Mouse (Mus musculus): ENCODE measurements around the gene Mpv17l2.

Gene Mpv17l2

GRCm38 (mm10) chr8:70760775-70761406 lies at the start of gene Mpv17l2:
Gene Mpv17l2 (minus strand): TSS chr8:70760946.
- peak; percentile 99 for DNase-seq (ENCODE audit: low read depth, low spot score)

DNA sequence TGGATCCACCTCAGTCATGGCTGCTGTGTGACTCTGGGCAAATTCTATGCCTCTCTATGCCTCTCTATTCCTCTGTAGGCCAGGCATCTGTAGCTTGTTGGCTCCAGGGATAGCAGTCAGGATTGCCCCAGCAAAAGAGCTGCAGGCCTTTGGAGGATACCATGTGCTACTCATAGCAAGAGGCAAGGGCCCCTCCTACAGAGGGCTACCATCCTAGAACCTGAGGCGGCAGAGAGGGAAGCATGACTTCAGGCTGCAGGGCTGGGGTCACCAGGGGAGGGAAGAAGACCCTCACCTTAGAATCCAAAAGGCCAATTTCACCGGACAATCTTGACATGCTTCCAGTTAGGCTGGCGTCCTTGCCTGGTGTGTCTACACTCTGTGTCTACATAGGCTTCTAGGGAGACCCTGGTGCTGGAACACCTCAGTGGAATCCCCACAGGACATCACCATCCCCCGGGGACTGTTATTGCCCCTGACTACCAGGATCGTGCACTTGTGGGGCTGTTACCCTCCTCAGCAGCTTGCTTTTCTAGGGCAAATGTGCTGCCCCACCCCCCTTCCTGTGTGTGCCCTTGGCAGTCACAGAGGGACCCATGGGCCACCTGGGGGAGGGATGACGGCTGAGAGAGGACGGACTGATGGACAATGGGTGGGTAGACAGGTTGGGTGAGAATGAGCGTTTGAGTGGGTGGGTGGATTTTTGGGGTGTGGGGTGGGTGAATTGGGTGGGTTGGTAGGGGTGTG lies 48.4 kb upstream of the Mpv17l2 start:
- DNase-seq (ENCODE audit: low read depth, low spot score) = no peak

DNA sequence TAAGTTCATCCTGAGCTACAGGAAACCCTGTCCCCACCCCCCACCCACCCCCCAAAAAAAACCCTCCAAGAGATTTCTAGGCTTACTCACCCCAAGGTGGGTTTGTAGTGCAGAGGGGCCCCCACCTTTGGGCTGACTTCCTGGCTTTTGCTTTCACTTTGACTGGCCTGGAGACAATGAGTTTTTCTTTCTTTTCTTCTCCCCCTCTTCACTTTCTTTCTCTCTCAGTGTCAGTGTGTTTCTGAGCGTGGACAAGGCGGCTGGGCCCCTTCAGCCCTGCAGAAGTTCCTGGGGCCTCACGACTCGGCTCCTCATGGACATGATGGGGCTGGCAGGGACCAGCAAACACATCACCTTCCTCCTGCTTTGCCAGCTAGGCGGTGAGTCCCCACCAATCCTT lies 47.5 kb upstream of the Mpv17l2 start, which contains the start of gene Il12rb1:
TSS of gene Il12rb1 (plus strand) at position 211 of the 400 bp plus-strand sequence.
- no peak for DNase-seq (ENCODE audit: low read depth, low spot score)

DNA sequence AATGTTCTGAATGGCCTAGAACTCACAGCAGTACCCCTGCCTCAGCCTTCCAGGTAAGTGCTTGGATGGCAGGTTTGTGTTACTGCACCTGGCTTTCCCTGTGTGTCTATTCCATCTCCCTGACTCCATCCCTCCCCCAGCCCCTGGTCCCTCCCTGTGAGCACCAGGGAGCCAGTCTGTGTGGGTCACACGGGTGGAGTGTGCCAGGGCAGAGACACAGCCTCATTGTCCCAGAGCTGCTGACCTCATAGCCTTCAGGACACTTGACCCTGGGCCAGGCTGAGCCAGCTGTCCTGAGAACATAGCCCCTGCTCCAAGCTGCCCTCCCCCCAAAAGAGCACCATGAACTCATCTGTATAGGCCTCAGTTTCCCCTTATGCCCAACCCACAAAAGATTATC lies 46.6 kb upstream of the Mpv17l2 start:
- no peak for DNase-seq (ENCODE audit: low read depth, low spot score)

DNA sequence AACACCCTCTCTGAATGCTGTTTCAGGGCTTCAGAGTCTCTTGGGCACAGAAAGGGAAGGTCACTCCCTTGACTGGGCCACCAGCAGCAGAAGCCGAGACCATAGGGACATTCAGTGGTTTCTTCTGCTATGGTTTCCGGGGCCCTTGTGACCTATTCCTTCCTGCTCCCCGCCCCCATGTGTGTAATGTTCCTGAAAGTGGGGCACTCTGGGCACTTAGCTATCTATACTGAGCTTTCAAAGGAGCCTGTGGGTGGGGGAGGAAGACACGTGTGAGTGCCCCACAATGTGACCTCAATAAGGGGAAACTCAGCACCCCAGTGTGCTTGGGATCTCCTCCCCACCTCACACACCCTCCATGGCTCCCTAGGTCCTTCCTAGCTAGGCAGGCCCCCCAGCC lies 45.8 kb upstream of the Mpv17l2 start:
- DNase-seq (ENCODE audit: low read depth, low spot score) = no peak

DNA sequence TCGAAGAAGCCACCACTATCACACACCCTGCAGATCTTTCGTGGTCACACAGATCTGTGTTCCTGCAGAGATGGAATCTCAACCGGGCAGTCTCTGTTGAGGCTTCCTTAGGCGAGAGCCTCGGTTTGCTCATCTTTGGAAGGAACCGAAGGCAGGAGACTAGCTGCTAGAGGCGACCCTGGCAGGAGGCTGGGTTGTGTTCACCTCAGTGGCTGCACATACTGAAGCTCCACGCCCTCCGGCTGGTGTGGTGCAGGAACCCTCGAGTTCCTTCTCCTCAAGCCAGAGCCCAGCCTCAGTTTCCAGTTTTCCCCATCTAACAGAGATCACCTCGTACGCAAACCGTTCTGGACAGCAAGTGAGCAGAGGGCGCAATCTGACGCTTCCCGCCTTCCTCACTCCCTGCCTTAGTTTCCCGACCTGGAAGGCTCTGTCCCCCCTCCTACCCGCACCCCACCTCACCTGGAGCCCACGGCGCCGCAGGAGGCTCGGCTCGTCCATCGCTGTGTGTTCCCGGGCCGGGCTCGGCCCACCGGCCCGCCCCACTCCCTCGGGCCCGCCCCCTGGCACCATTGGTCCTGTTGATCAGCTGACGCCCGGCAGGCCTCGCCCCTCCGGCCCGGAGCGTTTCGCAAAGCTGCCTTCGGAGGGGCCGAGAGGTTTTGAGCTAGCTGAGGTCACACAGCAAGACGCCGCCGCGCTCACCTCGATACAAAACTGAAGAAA lies 43.9 kb upstream of the Mpv17l2 start, which contains the start of gene Mast3:
TSS of gene Mast3 (minus strand) at position 574 of the 726 bp plus-strand sequence.
- DNase-seq (ENCODE audit: low read depth, low spot score) = peak; percentile 75

GRCm38 (mm10) chr8:70803761-70804480 lies 43.2 kb upstream of the Mpv17l2 start:
- no peak for DNase-seq (ENCODE audit: low read depth, low spot score)

GRCm38 (mm10) chr8:70802786-70803510 lies 42.2 kb upstream of the Mpv17l2 start:
- DNase-seq (ENCODE audit: low read depth, low spot score) = no peak

DNA sequence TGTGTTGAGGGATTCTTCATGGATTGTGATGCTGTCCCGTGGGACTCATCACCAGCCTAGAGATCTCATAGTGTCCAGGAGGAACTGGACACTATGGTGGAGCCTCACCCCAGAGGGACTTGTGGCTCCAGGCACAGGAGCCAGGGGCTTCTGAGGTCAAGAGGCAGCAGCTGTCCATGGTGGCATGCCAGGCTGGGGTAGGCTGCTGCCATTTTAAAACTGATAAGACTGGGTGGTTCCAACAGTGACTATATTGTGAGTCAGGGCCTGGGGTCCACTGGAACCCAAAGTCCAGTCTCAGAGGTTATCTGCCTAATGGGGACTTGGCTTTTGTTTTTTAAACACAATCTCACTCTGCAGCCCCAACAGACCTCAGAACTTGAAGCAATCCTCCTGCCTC lies 41.1 kb upstream of the Mpv17l2 start:
- DNase-seq (ENCODE audit: low read depth, low spot score) = no peak

GRCm38 (mm10) chr8:70801156-70801555 lies 40.4 kb upstream of the Mpv17l2 start:
- DNase-seq (ENCODE audit: low read depth, low spot score) = no peak

GRCm38 (mm10) chr8:70800648-70801047 lies 39.9 kb upstream of the Mpv17l2 start:
- DNase-seq (ENCODE audit: low read depth, low spot score) = no peak

DNA sequence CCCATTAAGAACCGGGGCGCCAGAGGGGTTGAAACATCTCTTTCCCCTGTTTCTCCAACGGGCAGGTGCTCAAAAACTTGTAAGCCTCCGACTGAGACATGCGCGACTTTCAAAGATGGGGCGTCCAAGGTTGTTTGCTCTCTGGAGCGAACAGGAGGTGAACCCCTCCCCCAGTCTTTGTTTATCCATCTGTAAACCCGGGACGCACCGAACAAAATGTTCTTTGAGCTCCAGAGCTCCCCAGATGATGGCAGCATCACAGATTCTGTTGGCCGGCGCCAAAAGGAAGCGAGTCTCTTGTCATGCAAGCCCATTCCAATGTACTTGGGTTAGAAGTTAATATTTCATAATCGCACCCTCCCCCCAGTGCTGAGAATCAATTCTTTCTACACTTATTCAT lies 37.5 kb upstream of the Mpv17l2 start:
- no peak for DNase-seq (ENCODE audit: low read depth, low spot score)

DNA sequence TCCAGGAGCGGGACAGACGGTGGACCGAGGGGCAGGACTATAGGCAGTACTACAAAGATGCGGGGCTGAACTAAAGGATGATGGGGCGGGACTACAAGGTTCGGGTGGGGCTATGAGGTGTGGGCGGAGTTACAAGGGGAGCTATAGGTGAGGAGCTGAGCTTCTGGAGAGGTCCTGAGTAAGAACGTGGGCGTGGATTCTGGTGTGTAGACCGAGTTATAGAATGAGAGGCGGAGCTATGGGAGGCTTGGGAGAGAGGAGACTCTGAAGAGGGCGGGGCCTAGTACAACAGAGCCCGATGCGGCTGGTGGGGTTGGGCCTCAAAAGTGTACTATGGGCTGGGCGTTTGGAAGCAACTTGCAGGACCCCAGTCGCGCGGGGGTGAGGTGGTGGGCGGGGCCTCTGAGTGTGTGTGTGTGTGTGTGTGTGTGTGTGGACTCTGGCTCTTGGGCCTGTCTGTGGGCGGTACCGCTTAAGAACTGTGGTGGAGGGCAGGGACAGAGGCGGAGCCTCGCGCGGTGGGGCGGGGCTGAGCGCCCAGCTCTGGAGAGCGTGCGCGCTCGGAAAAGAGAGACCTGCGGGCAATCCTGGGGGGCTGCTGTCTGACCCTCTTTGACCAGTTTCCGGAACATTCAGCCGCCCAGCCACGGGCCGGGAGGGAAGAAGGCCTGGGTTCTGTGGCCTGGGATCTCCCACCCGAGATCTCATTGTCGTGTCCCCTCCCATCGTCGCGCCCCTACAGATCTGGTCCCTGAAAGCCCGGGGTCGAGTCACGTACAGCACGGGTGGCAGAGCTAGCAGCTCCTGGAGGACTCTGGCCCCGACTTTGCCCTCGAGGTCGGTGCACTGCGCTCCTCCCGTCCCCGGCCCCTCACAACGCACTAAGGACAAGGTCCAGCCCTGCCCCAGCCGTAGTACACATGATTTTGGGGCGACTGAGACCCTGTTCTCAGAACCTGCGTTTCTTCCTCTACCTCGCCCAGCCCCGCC lies 36.6 kb upstream of the Mpv17l2 start:
- peak; percentile 74 for DNase-seq (ENCODE audit: low read depth, low spot score)

- DNase-seq (ENCODE audit: low read depth, low spot score) = no peak
Observed at GRCm38 (mm10) chr8:70796403-70797080, 35.8 kb upstream of the Mpv17l2 start.

GRCm38 (mm10) chr8:70795370-70795769 lies 34.6 kb upstream of the Mpv17l2 start:
- DNase-seq (ENCODE audit: low read depth, low spot score) = no peak

DNA sequence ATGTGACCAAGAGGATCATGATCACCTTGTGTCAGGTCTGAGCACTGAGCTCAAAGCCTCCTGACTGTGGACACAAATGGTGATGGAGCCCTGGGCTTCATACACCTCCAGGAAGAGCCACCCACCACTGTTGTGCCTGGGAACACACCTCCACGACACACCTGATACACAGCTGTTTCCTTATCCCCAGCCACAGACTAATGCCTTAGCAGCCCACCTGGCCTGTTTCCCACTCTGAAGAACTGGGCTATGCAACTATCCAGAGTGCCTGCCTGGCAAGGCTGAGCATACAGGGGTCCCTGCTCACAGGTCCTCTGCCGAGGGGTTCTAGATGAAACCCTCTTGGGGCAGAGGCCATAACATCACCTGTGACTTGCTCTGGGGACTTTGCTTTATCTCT lies 33.5 kb upstream of the Mpv17l2 start:
- DNase-seq (ENCODE audit: low read depth, low spot score) = no peak

DNA sequence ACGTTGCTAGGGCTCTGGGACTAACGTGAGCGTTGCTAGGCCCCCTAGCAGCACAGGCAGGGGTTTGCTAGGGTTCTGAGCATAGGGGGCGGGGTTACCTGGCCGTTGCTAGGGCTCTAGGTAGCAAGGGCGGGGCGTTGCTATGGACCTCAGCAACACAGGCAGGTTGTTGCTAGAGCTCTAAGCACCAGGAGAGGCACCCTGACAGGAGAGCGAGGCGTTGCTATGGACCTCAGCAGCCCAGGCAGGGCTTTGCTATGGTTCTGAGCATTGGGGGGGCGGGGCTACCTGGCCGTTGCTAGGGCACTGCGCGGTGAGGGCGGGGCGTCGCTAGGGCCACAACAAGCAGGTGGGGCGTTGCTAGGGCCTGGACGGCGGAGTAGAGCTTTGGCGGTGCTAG lies 32.0 kb upstream of the Mpv17l2 start:
- DNase-seq (ENCODE audit: low read depth, low spot score) = peak; percentile 43

GRCm38 (mm10) chr8:70791975-70792691 lies 31.4 kb upstream of the Mpv17l2 start:
- DNase-seq (ENCODE audit: low read depth, low spot score) = peak; percentile 87

- no peak for DNase-seq (ENCODE audit: low read depth, low spot score)
Observed at GRCm38 (mm10) chr8:70791294-70791701, 30.6 kb upstream of the Mpv17l2 start.
